Comparison of ENCODE assay signal across 13 mouse cellular contexts in genomic region chr2:72078140-72078521, GRCm38 (mm10).
DNase-seq lines count a peak whose midpoint lies in the region; ATAC-seq and TF ChIP-seq lines count a peak whose summit lies in the region.
"Had no signal": no experiment of that assay in that cellular context is flagged by ENCODE, and none has a peak within 500 bp of the region (broad histone marks: within the 10 kb centered on the region; RNA-seq: fewer than 3 reads in every experiment).

No protein-coding gene starts in this region.

- H3K36me3 ChIP-seq in hindbrain, postnatal 0 days (ENCODE audit: insufficient read depth, low read length): no peaks in the 10 kb centered on the region
- no peaks in the 10 kb centered on the region for H3K36me3 ChIP-seq in hindbrain, embryonic 13.5 days
- H3K36me3 ChIP-seq in kidney, embryonic 15.5 days: no peaks in the 10 kb centered on the region
- H3K36me3 ChIP-seq: hindbrain, embryonic 10.5 days; liver, embryonic 13.5 days had no signal

- WGBS in hindbrain, postnatal 0 days: 50% methylated on average over 6 of the region's 6 CpGs
- WGBS in hindbrain, embryonic 13.5 days: 79% methylated on average over 6 of the region's 6 CpGs
- WGBS in kidney, embryonic 15.5 days: 86% methylated on average over 6 of the region's 6 CpGs

- H3K4me2 ChIP-seq in hindbrain, postnatal 0 days (ENCODE audit: low read depth, low read length): no peak overlapping the region
- no peak overlapping the region for H3K4me2 ChIP-seq in hindbrain, embryonic 13.5 days
- no peak overlapping the region for H3K4me2 ChIP-seq in kidney, embryonic 15.5 days
- H3K4me2 ChIP-seq: forebrain, embryonic 13.5 days; liver, embryonic 13.5 days had no signal

- DNase-seq in hindbrain, postnatal 0 days (ENCODE audit: low spot score): no peak
- DNase-seq in 416B (ENCODE audit: low read depth) (peak; percentile 89), R1 (ENCODE audit: low read depth, low spot score) (peak; percentile 36)
- peak; percentile 44 to 69 for DNase-seq in monocyte, adult 2 months (ENCODE audit: low read depth in 1 of 2, low spot score in 2 of 2)
- no peak for DNase-seq in kidney, adult 18-20 months
- DNase-seq: cerebellum, adult 18-20 months; liver, embryonic 13.5 days; thymus, adult 2 months had no signal

- no peak for TF ChIP-seq CTCF in hindbrain, postnatal 0 days (IDR thresholded peaks at IDR 0.05; ENCODE audit: low read depth)

- H3K9me3 ChIP-seq in hindbrain, postnatal 0 days (ENCODE audit: low read length): no peaks in the 10 kb centered on the region
- no peaks in the 10 kb centered on the region for H3K9me3 ChIP-seq in hindbrain, embryonic 13.5 days
- no peaks in the 10 kb centered on the region for H3K9me3 ChIP-seq in kidney, embryonic 15.5 days (replicated peaks)
- H3K9me3 ChIP-seq: forebrain, embryonic 13.5 days; hindbrain, embryonic 10.5 days; liver, embryonic 13.5 days had no signal

- no peak overlapping the region for H3K9ac ChIP-seq in hindbrain, postnatal 0 days (replicated peaks; ENCODE audit: low read length)
- H3K9ac ChIP-seq in hindbrain, embryonic 13.5 days: no peak overlapping the region
- H3K9ac ChIP-seq in kidney, embryonic 15.5 days: no peak overlapping the region
- H3K9ac ChIP-seq: forebrain, embryonic 13.5 days; liver, embryonic 13.5 days had no signal

- H3K27ac ChIP-seq in hindbrain, postnatal 0 days: no peak overlapping the region
- H3K27ac ChIP-seq in hindbrain, embryonic 13.5 days: no peak overlapping the region
- no peak overlapping the region for H3K27ac ChIP-seq in kidney, embryonic 15.5 days
- H3K27ac ChIP-seq: forebrain, embryonic 13.5 days; hindbrain, embryonic 10.5 days; kidney, postnatal 0 days; liver, embryonic 13.5 days had no signal

- no peak overlapping the region for H3K4me3 ChIP-seq in hindbrain, postnatal 0 days (ENCODE audit: low read length)
- no peak overlapping the region for H3K4me3 ChIP-seq in hindbrain, embryonic 13.5 days
- H3K4me3 ChIP-seq in kidney, embryonic 15.5 days (replicated peaks): no peak overlapping the region
- H3K4me3 ChIP-seq: forebrain, embryonic 13.5 days; hindbrain, embryonic 10.5 days; liver, embryonic 13.5 days had no signal

- peak; percentile 56; the same call in 1 of the 2 replicates for ATAC-seq in hindbrain, postnatal 0 days
- no peak for ATAC-seq in hindbrain, embryonic 13.5 days (ENCODE audit: low FRiP score)
- no peak for ATAC-seq in kidney, embryonic 15.5 days (replicated peaks; ENCODE audit: low FRiP score)
- ATAC-seq: forebrain, embryonic 13.5 days had no signal

- no peaks in the 10 kb centered on the region for H3K4me1 ChIP-seq in hindbrain, postnatal 0 days (ENCODE audit: insufficient read depth, low read length)
- H3K4me1 ChIP-seq in hindbrain, embryonic 13.5 days (replicated peaks): no peaks in the 10 kb centered on the region; the same call in 1 of the 2 replicates
- no peaks in the 10 kb centered on the region for H3K4me1 ChIP-seq in kidney, embryonic 15.5 days

- H3K27me3 ChIP-seq in hindbrain, postnatal 0 days (ENCODE audit: insufficient read depth, low read length): no peaks in the 10 kb centered on the region
- H3K27me3 ChIP-seq in hindbrain, embryonic 13.5 days: no peaks in the 10 kb centered on the region
- no peaks in the 10 kb centered on the region for H3K27me3 ChIP-seq in kidney, embryonic 15.5 days
- H3K27me3 ChIP-seq: forebrain, embryonic 13.5 days; liver, embryonic 13.5 days had no signal

Comparison
In these comparisons a context has a peak if more than half of its experiments do, and no peak if none do; other contexts are left out.
1. DNase-seq: peak in 416B (single experiment), R1 (single experiment) and monocyte, adult 2 months (2 of 2); none in hindbrain, postnatal 0 days (single experiment) and kidney, adult 18-20 months (single experiment).